Mouse (Mus musculus) intestine, embryonic 14.5 days (tissue): Measurements from ENCODE around the gene Ssh2. TPM values are rescaled to one million over a fixed set of nuclear protein-coding genes. Genes with fewer than 3 reads are reported as not detected.

Experiments used
- ATAC-seq: fragments of 200-750 bp; cut with Nextera tagmentation; replicated peaks from 2 replicates; pipeline ENCODE4 v1.8.0; 2017; ENCODE audit warnings: low read depth, moderate number of reproducible peaks, moderate TSS enrichment, moderate library complexity; ENCODE audit not compliant: low FRiP score, low TSS enrichment
- DNase-seq: peaks from one replicate; pipeline ENCODE4 v3.0.0-alpha.2; 2018; ENCODE audit warnings: low spot score
- H3K27ac ChIP-seq: fragments of 300-500 bp; sonication (generic); 2 replicates; pipeline ENCODE4 v1.5.1; 2014; ENCODE audit warnings: low read depth, mild to moderate bottlenecking, control low read depth
- H3K27me3 ChIP-seq: fragments of 300-500 bp; sonication (generic); replicated peaks from 2 replicates; pipeline ENCODE4 v1.6.1; 2014; ENCODE audit warnings: low read length, control low read depth; ENCODE audit not compliant: control insufficient read depth, insufficient read depth
- H3K36me3 ChIP-seq: fragments of 300-500 bp; sonication (generic); 2 replicates; pipeline ENCODE4 v1.6.1; 2014; ENCODE audit warnings: low read length, control low read depth; ENCODE audit not compliant: control insufficient read depth, insufficient read depth
- H3K4me1 ChIP-seq: fragments of 300-500 bp; sonication (generic); replicated peaks from 2 replicates; pipeline ENCODE4 v1.6.1; 2014; ENCODE audit warnings: low read length, control low read depth, mixed read lengths; ENCODE audit not compliant: control insufficient read depth, insufficient read depth
- H3K4me2 ChIP-seq: fragments of 300-500 bp; sonication (generic); 2 replicates; pipeline ENCODE4 v1.6.1; 2014; ENCODE audit warnings: low read length
- H3K4me3 ChIP-seq: fragments of 300-500 bp; sonication (generic); 2 replicates; pipeline ENCODE4 v1.5.1; 2014; ENCODE audit warnings: low read depth, low read length, control low read depth, mixed read lengths
- H3K9ac ChIP-seq: fragments of 300-500 bp; sonication (generic); 2 replicates; pipeline ENCODE4 v1.6.1; 2014; ENCODE audit warnings: mild to moderate bottlenecking, low read length
- H3K9me3 ChIP-seq: fragments of 300-500 bp; sonication (generic); 2 replicates; pipeline ENCODE4 v1.6.1; 2016; ENCODE audit warnings: low read length, control low read depth; ENCODE audit not compliant: control insufficient read depth
- WGBS: fragments of 180-500 bp; shearing (Covaris S2); extraction: QIAGEN DNeasy Blood & Tissue Kit; methylation state at CpG from one replicate; pipeline ENCODE4 v1.1.7; 2014; 5-methylcytosine and 5-hydroxymethylcytosine counted together
- polyA plus RNA-seq: library from polyadenylated mRNA; unstranded; fragments of >200 nt; fragmentation: Nextera tagmentation; extraction: Ambion mirVana; gene quantifications from 2 replicates; pipeline ENCODE4 v1.2.1, GENCODE M21; 2014

Gene Ssh2
- polyA plus RNA-seq, 1 experiment from 2014 or later, result 9.4 TPM

DNA sequence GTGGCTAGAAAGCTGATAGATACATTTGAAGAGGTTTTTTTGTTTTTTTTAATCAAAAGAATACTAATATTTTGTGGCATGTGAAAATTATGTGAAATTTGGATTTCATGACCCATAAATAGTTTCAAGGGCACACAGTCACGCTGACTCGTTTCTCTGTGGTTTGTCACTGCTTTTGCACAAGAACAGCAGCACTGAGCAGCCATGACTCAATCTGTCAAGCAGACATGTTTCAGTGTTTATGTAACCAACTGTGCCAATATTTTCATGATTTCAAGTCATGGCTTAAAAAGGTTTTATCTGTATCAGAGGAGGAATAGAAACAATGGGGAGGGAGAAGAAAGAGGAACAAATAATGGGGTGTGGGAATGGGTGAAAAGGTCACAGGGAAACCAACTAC is 31.2 kb upstream of the Ssh2 start:
- no peak for ATAC-seq
- WGBS, result 41% methylated on average over 2 of the region's 2 CpGs
- no peak for DNase-seq
- no peak overlapping the region for H3K4me2 ChIP-seq
- H3K27me3 ChIP-seq, result no peaks in the 10 kb centered on the region
- 0 out of 2 replicates have a peak, but pooled peaks cover 4% of the 10 kb centered on the region for H3K4me1 ChIP-seq
- H3K27ac ChIP-seq, result no peak overlapping the region
- H3K36me3 ChIP-seq, result no peaks in the 10 kb centered on the region
- H3K9ac ChIP-seq, result no peak overlapping the region
- H3K4me3 ChIP-seq, result no peak overlapping the region
- no peaks in the 10 kb centered on the region for H3K9me3 ChIP-seq

DNA sequence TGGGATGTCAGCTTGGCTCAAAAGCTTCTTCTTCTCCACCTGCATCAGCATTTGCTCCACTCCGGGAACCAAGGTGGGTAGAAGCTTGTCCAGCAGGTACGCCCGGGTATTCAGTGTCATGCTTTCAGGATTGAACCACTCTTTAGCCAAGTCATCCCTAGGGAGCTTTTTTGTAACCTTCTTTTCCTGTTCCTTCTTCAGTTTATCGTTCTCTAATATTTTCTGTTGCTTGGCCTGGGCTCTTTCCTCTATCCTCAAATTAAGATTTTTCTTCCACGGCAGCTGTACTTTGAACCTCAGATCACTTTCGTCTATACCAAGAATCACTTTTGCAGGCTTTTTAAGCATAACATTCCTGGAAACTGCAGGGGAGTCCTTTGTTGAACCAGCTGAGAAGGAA is 27.2 kb upstream of the Ssh2 start, which contains the start of gene Efcab5:
Gene Efcab5, minus strand, starts transcription at position 101 of the 400 bp plus-strand sequence.
- no peak for ATAC-seq
- WGBS, result 72% methylated on average over 6 of the region's 6 CpGs
- DNase-seq, result no peak
- H3K4me1 ChIP-seq, result 0 out of 2 replicates have a peak, but pooled peaks cover 2% of the 10 kb centered on the region
- H3K9ac ChIP-seq, result no peak within 1 kb of the TSS
- H3K4me3 ChIP-seq, result no peak within 1 kb of the TSS
- no peak within 1 kb of the TSS for H3K27ac ChIP-seq
- H3K4me2 ChIP-seq, result no peak within 1 kb of the TSS
- H3K27me3 ChIP-seq, result no peaks in the 10 kb centered on the region
- no peaks in the 10 kb centered on the region for H3K36me3 ChIP-seq
- H3K9me3 ChIP-seq, result no peaks in the 10 kb centered on the region

DNA sequence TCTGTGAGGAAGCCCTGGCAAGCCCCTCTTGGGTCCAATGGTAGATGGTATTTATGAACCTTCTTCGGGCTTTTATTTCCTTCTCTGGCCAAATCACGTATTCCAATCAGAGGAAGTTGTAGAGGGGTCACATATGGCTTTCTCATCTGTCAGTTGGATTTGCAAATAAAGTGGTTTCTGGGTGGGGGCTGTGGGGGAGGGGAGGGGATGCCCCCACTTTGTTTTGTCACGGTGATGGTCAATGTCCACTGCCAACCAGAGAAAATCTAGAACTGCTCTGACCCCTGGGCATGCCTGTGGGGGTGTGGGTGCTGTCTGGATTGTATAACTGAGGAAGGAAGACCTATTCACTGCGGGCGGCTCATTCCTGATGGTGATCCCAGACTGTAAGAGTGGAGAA is 22.7 kb upstream of the Ssh2 start:
- H3K9ac ChIP-seq, result no peak overlapping the region
- peak overlapping the region; percentile 16; the same call in 1 of the 2 replicates for H3K27ac ChIP-seq
- 60% methylated on average over 5 of the region's 5 CpGs for WGBS
- no peaks in the 10 kb centered on the region for H3K36me3 ChIP-seq
- no peak overlapping the region for H3K4me3 ChIP-seq
- 0 out of 2 replicates have a peak, but pooled peaks cover 8% of the 10 kb centered on the region for H3K4me1 ChIP-seq
- no peaks in the 10 kb centered on the region for H3K9me3 ChIP-seq
- H3K4me2 ChIP-seq, result no peak overlapping the region
- no peak for DNase-seq
- no peak for ATAC-seq
- H3K27me3 ChIP-seq, result no peaks in the 10 kb centered on the region

DNA sequence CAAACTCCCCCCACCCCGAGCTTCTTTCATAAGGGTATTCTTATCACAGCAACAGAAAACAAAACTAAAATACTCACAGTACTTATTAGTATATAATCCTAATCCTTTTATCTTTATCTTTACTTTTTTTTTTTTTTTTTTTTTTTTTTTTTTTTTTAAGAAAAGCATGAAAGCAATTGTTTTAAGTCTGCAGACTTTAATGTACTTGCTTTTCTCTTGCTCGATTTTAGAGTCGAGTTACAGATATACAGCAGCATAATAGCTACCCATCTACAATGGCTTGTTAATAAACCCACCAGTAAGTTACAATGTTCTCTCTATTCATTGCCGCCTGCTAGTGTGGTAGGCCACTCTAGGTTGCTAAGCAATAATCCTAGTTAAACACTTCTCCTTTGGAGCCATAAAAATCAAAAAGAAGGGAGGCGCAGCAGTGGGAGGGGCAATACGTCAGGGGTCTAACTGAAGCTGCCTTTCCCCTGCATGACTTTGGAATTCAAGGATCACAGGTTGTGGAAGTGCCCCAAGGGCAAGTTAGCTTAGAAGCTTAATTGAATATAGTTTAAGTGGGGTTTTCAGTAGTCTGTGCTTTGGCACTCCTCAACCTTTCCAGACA is 22.0 kb upstream of the Ssh2 start:
- Histone ChIP-seq H3K4me3 (no peak overlapping the region), H3K4me1 (0 out of 2 replicates have a peak, but pooled peaks cover 8% of the 10 kb centered on the region), H3K4me2 (no peak overlapping the region), H3K36me3 (no peaks in the 10 kb centered on the region), H3K27me3 (no peaks in the 10 kb centered on the region), H3K9me3 (no peaks in the 10 kb centered on the region), H3K9ac (no peak overlapping the region), H3K27ac (peak overlapping the region; percentile 16; the same call in 1 of the 2 replicates)
- DNase-seq (no peak), ATAC-seq (peak; percentile 40)
- 50% methylated on average over 6 of the region's 6 CpGs for WGBS

DNA sequence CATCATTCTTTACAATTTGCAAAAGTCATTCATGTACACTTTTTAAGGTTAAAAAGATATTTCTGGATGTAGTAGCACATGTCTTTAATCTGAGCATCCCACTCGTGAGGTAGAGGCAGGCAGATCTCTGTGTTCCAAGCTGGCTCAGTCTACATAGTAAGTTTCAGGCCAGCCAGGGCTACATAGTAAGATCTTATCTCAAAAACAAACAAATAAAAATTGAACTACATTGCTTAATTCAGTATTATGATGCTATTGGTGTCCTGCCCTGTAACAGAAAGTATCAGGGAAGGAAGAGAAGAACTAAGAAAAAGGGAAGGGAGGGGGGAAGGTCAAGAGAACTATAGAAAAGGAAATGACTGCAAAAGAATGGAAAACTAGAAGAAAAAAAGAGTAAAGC is 21.3 kb upstream of the Ssh2 start:
- no peak overlapping the region for H3K4me3 ChIP-seq
- DNase-seq (no peak), ATAC-seq (no peak)
- 76% methylated on average over 1 of the region's 1 CpGs for WGBS
- no peak overlapping the region for H3K9ac ChIP-seq
- H3K4me1 ChIP-seq, result 0 out of 2 replicates have a peak, but pooled peaks cover 6% of the 10 kb centered on the region
- H3K27ac ChIP-seq, result no peak overlapping the region
- H3K27me3 ChIP-seq, result no peaks in the 10 kb centered on the region
- no peak overlapping the region for H3K4me2 ChIP-seq
- H3K36me3 ChIP-seq, result no peaks in the 10 kb centered on the region
- no peaks in the 10 kb centered on the region for H3K9me3 ChIP-seq

DNA sequence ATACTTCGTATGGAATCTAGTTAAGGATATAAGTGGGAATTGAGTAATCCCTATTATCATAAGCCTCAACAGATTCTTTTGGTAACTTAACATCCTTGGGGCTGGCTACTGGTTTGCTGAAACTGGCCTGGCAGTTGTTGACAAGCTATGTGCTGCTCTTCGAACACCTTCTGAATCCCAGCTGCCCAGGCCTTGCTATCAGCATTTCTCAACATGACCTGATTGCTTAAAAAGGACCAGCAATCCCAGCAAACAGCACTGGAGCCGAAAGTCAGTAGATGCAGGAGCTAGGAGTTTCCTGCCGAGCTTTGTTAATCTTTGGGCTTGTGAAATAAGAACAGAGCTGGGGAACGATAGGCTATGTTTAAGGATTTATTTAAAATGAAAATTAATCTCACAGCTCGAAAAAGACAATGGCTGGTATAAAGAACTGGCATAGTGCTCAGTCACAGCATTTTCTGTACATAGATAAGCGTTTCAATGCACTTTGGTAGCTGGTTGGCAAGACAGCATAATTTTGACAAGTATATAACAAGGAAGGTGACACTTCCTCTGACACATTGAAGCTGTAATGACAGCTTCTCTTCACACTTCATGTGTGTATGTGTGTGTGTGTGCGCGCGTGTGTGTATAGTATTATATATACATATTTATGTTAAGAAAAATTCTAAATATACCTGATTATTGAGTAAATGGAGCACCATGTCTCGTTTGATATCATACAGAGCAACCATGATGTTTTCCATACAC is 20.6 kb upstream of the Ssh2 start:
- Histone ChIP-seq H3K27me3 (no peaks in the 10 kb centered on the region), H3K27ac (no peak overlapping the region), H3K4me3 (no peak overlapping the region), H3K9me3 (no peaks in the 10 kb centered on the region), H3K9ac (no peak overlapping the region), H3K4me1 (0 out of 2 replicates have a peak, but pooled peaks cover 6% of the 10 kb centered on the region), H3K36me3 (no peaks in the 10 kb centered on the region), H3K4me2 (no peak overlapping the region)
- 72% methylated on average over 11 of the region's 11 CpGs for WGBS
- DNase-seq (no peak), ATAC-seq (no peak)

DNA sequence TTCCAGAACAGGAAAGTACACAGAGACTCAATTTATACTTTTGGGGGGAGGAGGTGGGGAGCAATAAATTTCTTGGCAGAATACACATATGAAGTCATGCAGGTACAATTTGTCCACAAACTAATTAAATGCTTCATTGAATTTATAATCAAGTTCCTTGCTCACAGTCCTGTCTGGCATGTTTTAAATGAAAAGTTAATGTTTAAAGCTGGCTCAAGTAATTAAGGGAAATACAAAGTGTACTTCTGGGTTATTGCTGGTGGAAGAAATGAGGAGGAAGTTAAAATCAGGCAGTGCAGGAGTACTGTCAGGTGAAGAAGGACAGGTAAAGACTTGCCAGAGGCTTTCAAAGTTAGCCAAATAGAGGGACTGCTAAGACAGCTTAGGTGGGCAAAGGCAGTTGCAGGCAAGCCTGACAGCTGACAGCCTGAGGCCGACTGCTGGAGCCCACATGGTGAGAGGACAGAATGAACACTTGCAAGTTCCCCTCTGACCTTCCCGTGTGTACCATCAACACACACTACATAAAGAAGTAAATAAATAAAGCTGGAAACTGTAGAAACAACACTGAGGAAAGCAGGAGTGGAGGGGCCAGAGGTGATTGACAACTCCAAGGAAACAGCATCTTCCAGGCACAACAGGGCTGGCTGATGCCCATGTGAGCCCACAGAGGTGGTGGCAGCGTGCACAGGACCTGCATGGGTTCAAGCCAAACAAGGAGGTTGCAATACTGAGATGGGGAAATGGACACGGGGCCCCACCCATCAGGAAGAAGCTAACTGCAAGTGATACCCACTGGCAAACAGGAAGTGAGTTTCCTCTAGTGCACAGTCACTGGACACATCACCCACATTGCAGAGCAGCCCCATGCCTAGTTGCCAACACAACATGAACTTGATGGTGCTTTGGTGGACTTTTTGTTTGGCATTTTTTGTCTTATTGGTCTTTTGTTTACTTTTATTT is 19.6 kb upstream of the Ssh2 start:
- no peak overlapping the region for H3K4me2 ChIP-seq
- H3K9me3 ChIP-seq, result no peaks in the 10 kb centered on the region
- H3K4me1 ChIP-seq, result 0 out of 2 replicates have a peak, but pooled peaks cover 6% of the 10 kb centered on the region
- H3K4me3 ChIP-seq, result no peak overlapping the region
- 0 out of 2 replicates have a peak overlapping the region, but pooled peaks have one; percentile 9 for H3K27ac ChIP-seq
- ATAC-seq, result no peak
- H3K36me3 ChIP-seq, result no peaks in the 10 kb centered on the region
- H3K9ac ChIP-seq, result no peak overlapping the region
- 45% methylated on average over 4 of the region's 4 CpGs for WGBS
- DNase-seq, result no peak
- H3K27me3 ChIP-seq, result no peaks in the 10 kb centered on the region

DNA sequence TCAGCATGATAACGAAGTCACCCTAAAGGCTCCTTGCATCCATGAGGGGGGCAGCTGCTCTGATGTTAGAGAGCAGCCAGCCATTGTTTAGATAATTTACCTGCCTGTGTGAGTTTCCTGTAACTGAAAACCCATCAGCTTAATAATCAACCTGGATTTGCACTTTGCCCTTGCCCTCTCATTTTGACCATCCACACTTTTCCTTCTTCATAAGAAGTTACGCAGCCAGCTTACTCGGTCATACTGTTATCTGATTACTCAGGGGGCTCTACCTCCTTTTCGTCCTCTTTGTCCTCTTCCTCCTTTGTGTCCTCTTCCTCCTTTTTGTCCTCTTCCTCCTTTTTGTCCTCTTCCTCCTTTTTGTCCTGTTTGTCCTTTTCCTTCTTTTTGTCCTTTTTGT is 16.5 kb upstream of the Ssh2 start:
- H3K27me3 ChIP-seq, result no peaks in the 10 kb centered on the region
- ATAC-seq (no peak), DNase-seq (no peak)
- H3K9me3 ChIP-seq, result no peaks in the 10 kb centered on the region
- no peaks in the 10 kb centered on the region for H3K36me3 ChIP-seq
- 54% methylated on average over 4 of the region's 4 CpGs for WGBS
- H3K27ac ChIP-seq, result 0 out of 2 replicates have a peak overlapping the region, but pooled peaks have one; percentile 43
- no peak overlapping the region for H3K4me2 ChIP-seq
- H3K9ac ChIP-seq, result no peak overlapping the region
- 0 out of 2 replicates have a peak, but pooled peaks cover 6% of the 10 kb centered on the region for H3K4me1 ChIP-seq
- H3K4me3 ChIP-seq, result no peak overlapping the region
